Mouse (Mus musculus): ENCODE measurements around the gene Cox6b1. TPM values are rescaled to one million over a fixed set of nuclear protein-coding genes. Genes with fewer than 3 reads are reported as not detected.
A peak's percentile ranks its signal among the peaks of the same experiment; 100 is the strongest.

The Cox6b1 gene
- total RNA-seq, 2 experiments from 2014 or later = 736 to 789 TPM

DNA sequence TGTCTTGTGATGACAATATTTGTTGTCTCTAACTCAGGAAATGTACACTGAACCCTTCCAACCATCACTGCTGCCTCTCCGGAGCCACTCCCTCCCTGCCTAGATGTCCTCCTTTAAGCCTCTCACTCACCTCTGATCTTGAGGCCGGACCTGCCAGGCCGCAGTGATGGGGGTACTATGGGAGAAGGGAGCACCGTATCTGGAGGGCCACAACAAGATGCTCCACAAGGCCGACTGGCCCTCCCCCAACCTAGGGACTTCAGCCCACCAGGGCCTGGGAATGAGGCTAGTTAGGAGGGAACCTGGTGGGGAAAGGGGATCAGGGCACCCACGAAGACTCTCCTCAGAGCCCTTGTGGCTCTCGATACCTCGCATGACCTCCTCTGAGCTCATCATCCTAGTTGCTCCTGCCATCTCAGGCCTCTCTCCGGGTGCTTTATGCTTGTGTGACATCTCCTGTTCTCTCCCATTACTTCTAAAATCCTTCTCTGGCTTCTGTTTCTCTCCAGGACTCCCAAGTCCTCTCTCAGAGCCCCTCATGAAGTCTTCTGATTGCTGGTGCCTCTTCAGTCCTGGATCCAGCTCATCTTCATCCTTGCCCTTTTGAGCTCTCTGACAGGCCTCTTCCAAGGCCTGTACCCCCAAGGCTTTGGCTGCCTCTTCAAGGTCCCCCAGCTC lies 34.9 kb downstream of the Cox6b1 start:
- intact Hi-C loops (cut with DNase I) = loop anchor here (5.0 kb wide), 1 partner anchor 321 kb away; the partner anchor contains the start of gene Mag

GRCm38 (mm10) chr7:30589435-30590301 lies 36.3 kb downstream of the Cox6b1 start:
- intact Hi-C loops (cut with DNase I) = loop anchor here (5.0 kb wide), 1 partner anchor 323 kb away; the partner anchor contains the start of gene Mag
- DNase-seq (ENCODE audit: extremely low spot score in 1 of 2, low spot score in 2 of 2) = peak; percentile 76 to 90

More for the DNA sequence above, 34.9 kb downstream of the Cox6b1 start:
- DNase-seq (ENCODE audit: extremely low spot score in 1 of 2, low spot score in 2 of 2) = no peak

DNA sequence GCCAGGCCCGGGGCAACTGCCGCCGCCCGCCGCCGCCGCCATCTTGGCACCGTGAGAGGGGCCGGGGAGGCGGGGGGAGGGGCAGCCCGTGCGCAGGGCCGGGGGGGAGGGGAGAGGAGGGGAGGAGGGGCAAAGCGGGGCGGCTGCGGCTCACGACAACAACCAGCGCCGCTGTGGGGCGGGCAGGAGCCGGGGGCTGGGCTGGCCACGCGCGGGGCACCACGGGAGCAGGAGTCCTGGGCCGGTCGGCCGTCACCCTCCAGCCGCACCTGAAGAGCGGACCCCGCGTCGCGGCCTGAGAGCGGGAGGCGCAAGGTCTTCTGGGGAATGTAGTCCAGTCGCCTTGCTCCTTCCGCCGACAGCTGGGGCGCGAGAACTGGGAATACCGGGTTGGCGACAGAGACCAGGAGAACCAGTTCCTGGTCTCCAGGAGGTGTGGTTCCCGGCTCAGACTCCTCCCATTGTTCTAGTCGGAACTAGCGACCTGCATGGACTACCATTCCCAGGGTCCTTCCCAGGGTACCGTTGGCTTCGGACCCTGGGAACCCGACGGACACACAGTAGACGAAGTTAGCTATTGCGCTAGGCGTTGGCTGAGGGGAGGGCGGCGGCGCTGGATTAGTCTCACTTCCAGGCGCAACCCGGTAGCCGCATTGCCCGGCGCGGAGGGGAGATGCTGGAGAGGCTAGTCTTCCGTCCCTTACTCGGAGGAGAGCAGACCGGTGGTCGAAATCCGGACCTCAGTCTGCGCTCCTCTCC lies 37.1 kb downstream of the Cox6b1 start, which contains the start of gene Kmt2b:
Gene Kmt2b (minus strand): TSS at position 51 of the 759 bp plus-strand sequence.
- intact Hi-C loops (cut with DNase I) = no loop called here
- DNase-seq (ENCODE audit: extremely low spot score in 1 of 2, low spot score in 2 of 2) = peak; percentile 94 to 98

GRCm38 (mm10) chr7:30587842-30588667 lies 37.9 kb downstream of the Cox6b1 start:
- intact Hi-C loops (cut with DNase I) = no loop called here
- DNase-seq (ENCODE audit: extremely low spot score in 1 of 2, low spot score in 2 of 2) = peak; percentile 37 to 71

- peak in 1 of 2 experiments; percentile 57 for DNase-seq (ENCODE audit: extremely low spot score in 1 of 2, low spot score in 2 of 2)
- intact Hi-C loops (cut with DNase I) = no loop called here
Observed at GRCm38 (mm10) chr7:30586455-30587020, 39.4 kb downstream of the Cox6b1 start.

DNA sequence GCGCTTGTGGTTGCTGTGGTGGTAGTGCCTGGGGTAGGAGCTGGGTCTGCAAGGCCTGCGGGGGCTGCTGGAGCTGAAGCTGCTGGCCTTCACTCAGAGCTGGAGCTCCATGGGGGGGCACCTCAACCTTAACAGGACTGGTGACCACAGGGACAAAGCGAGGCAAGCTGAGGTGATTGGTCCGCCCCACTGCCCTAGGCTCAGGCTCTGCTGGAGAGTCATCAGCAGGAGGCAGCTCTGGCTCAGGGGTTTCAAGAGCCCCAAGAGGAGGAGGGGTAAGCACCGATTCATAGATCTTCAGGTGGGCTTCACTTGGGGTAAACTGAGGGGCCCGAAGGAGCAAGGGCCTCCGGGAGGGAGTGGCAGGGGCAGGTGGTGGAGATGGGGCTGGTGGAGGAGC lies 40.8 kb downstream of the Cox6b1 start:
- intact Hi-C loops (cut with DNase I) = no loop called here
- no peak for DNase-seq (ENCODE audit: extremely low spot score in 1 of 2, low spot score in 2 of 2)

GRCm38 (mm10) chr7:30584339-30584738 lies 41.6 kb downstream of the Cox6b1 start:
- intact Hi-C loops (cut with DNase I) = no loop called here

DNA sequence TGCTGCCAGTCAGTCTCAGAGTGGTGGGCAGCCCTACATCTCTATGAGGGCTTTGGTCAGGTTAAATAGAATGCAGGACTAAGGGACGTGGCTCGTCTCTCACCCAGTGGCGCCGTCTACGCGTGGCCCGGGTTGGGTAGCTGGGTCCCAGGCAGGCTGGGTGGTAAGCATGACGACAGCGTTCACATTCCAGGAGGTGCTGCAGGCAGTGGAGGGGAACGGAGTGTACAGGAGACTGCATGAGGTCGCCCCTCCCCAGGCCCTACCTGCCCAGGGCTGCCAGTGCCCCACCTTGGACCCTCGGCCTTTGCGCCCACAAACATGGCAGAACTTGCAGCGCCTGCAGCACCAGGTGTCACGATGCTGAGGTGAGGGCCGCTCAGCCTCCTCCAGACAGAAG lies 44.4 kb downstream of the Cox6b1 start:
- intact Hi-C loops (cut with DNase I) = no loop called here
- DNase-seq (ENCODE audit: extremely low spot score in 1 of 2, low spot score in 2 of 2) = no peak

More at GRCm38 (mm10) chr7:30584339-30584738, 41.6 kb downstream of the Cox6b1 start:
- no peak for DNase-seq (ENCODE audit: extremely low spot score in 1 of 2, low spot score in 2 of 2)

GRCm38 (mm10) chr7:30579950-30580349 lies 46.0 kb downstream of the Cox6b1 start:
- no peak for DNase-seq (ENCODE audit: extremely low spot score in 1 of 2, low spot score in 2 of 2)
- intact Hi-C loops (cut with DNase I) = no loop called here

DNA sequence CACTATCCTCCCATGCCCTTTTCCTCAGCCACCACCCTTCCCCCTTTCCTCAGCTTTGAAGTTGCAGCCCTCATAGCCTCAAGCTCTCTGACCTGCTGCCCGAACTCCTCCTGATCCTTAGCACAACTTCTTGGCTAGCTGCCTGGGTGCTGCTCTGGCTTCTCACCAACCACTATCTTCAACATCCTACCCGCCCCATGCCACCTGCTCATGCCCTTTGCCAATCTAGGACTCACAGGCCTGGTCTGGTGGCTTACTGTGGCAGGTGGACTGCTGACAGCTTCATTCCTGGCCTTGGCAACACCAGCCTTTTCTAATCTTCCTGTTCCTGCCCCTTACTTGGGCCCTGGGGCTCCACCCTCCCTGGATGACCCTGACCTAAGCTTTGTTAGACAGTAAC lies 53.0 kb downstream of the Cox6b1 start:
- intact Hi-C loops (cut with DNase I) = no loop called here

GRCm38 (mm10) chr7:30572389-30572788 lies 53.6 kb downstream of the Cox6b1 start:
- intact Hi-C loops (cut with DNase I) = no loop called here
- DNase-seq (ENCODE audit: extremely low spot score in 1 of 2, low spot score in 2 of 2) = no peak

More for the DNA sequence above, 53.0 kb downstream of the Cox6b1 start:
- DNase-seq (ENCODE audit: extremely low spot score in 1 of 2, low spot score in 2 of 2) = no peak

DNA sequence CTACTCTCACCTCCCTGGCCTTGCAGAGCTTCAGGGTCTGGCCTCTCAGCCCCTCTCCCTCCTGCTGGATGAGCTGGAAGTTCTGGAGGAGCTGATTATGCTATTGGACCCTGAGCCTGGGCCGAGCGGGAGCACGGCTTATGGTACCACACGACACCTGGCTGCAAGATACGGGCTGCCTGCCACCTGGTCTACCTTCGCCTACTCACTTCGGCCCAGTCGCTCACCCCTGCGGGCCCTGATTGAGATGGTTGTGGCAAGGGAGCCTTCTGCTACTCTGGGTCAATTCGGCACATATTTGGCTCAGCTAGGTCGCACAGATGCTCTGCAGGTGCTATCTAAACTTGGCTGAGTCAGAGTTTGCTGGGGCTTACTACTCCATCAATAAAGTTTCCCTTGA lies 58.4 kb downstream of the Cox6b1 start:
- intact Hi-C loops (cut with DNase I) = no loop called here
- no peak for DNase-seq (ENCODE audit: extremely low spot score in 1 of 2, low spot score in 2 of 2)

Small RNAs within 50 kb of the gene (microRNA-seq; reads per million reads assigned to microRNA genes)
- 2.6 reads per million for gene Mir3569

Other genes with a start within 250 kb of the Cox6b1 start
- 10 to 100 TPM; 20.8 to 20.9 TPM for gene Tyrobp, start 212.4 kb downstream of the Cox6b1 start, total RNA-seq (2021)
- 1 to 10 TPM in 1 of 2 experiments, not detected in 1; 1.1 TPM for gene Hcst, start 206.3 kb downstream of the Cox6b1 start, total RNA-seq (2021)
- 1 to 10 TPM; 2.7 to 3.6 TPM for gene Nfkbid, start 204.4 kb downstream of the Cox6b1 start, total RNA-seq (2021)
- 100 to 1,000 TPM; 937 to 959 TPM for gene Aplp1, start 180.6 kb downstream of the Cox6b1 start, total RNA-seq (2021)
- 1 to 10 TPM; 1.2 to 4.9 TPM for gene Kirrel2, start 168.5 kb downstream of the Cox6b1 start, total RNA-seq (2021)
- gene Nphs1, start 167.8 kb downstream of the Cox6b1 start, total RNA-seq (2021) = under 1 TPM; 0.26 to 0.32 TPM
- under 1 TPM in 1 of 2 experiments, not detected in 1; 0.67 TPM for gene Prodh2, start 132.5 kb downstream of the Cox6b1 start, total RNA-seq (2021)
- gene Arhgap33, start 91.1 kb downstream of the Cox6b1 start, total RNA-seq (2021) = 100 to 1,000 TPM; 259 to 264 TPM
- gene Hspb6, start 74.0 kb downstream of the Cox6b1 start, total RNA-seq (2021) = 1 to 10 TPM; 6.4 to 7.3 TPM
- 1 to 10 TPM; 2.9 to 3.4 TPM for gene Proser3, start 73.9 kb downstream of the Cox6b1 start, total RNA-seq (2021)
- gene Lin37, start 66.3 kb downstream of the Cox6b1 start, total RNA-seq (2021) = 10 to 100 TPM; 24.3 to 26.4 TPM
- 10 to 100 TPM; 50.1 to 56.1 TPM for gene U2af1l4, start 62.9 kb downstream of the Cox6b1 start, total RNA-seq (2021)
- gene Gm49396, start 62.8 kb downstream of the Cox6b1 start, total RNA-seq (2021) = 1 to 10 TPM; 4.2 TPM
- 10 to 100 TPM; 79.1 to 82.8 TPM for gene Psenen, start 62.5 kb downstream of the Cox6b1 start, total RNA-seq (2021)
- gene Igflr1, start 60.7 kb downstream of the Cox6b1 start, total RNA-seq (2021) = 1 to 10 TPM; 1.5 to 1.8 TPM
- 10 to 100 TPM; 54.1 to 56.9 TPM for gene Kmt2b, start 37.4 kb downstream of the Cox6b1 start, total RNA-seq (2021)
- not detected for gene Zbtb32, start 27.2 kb downstream of the Cox6b1 start, total RNA-seq (2021)
- gene Upk1a, start 13.3 kb downstream of the Cox6b1 start, total RNA-seq (2021) = under 1 TPM in 1 of 2 experiments, not detected in 1; 0.32 TPM
- gene Etv2, start 9.7 kb upstream of the Cox6b1 start, total RNA-seq (2021) = not detected
- gene Rbm42, start 24.2 kb upstream of the Cox6b1 start, total RNA-seq (2021) = 10 to 100 TPM; 68.0 to 72.2 TPM
- gene Haus5, start 38.8 kb upstream of the Cox6b1 start, total RNA-seq (2021) = 1 to 10 TPM; 7.1 to 7.3 TPM
- gene Pmis2, start 45.5 kb upstream of the Cox6b1 start, total RNA-seq (2021) = not detected
- not detected for gene 2200002J24Rik, start 72.8 kb upstream of the Cox6b1 start, total RNA-seq (2021)
- 1 to 10 TPM; 2.5 to 3.2 TPM for gene Atp4a, start 86.1 kb upstream of the Cox6b1 start, total RNA-seq (2021)
- gene Tmem147, start 103.4 kb upstream of the Cox6b1 start, total RNA-seq (2021) = 100 to 1,000 TPM; 136 to 144 TPM
- gene Gapdhs, start 117.5 kb upstream of the Cox6b1 start, total RNA-seq (2021) = not detected
- gene Sbsn, start 125.3 kb upstream of the Cox6b1 start, total RNA-seq (2021) = 1 to 10 TPM; 9.5 to 9.8 TPM
- 1 to 10 TPM; 1.4 to 1.5 TPM for gene Dmkn, start 137.6 kb upstream of the Cox6b1 start, total RNA-seq (2021)
- not detected for gene Krtdap, start 161.7 kb upstream of the Cox6b1 start, total RNA-seq (2021)
- gene Ffar2, start 197.6 kb upstream of the Cox6b1 start, total RNA-seq (2021) = under 1 TPM in 1 of 2 experiments, not detected in 1; 0.69 TPM
- gene Ffar3, start 230.0 kb upstream of the Cox6b1 start, total RNA-seq (2021) = not detected
- gene Ffar1, start 235.4 kb upstream of the Cox6b1 start, total RNA-seq (2021) = not detected